Mouse (Mus musculus) heart, postnatal 0 days (tissue): ENCODE data around the gene Dapk2. TPM values are rescaled to one million over a fixed set of nuclear protein-coding genes. Genes with fewer than 3 reads are reported as not detected.
A peak's percentile ranks its signal among the peaks of the same experiment; 100 is the strongest.

Source experiments
- ATAC-seq: fragments of 200-750 bp; cut with Nextera tagmentation; 2 replicates; pipeline ENCODE4 v1.8.0; 2017; ENCODE audit warnings: low read depth, moderate number of reproducible peaks, moderate library complexity; ENCODE audit not compliant: insufficient read depth
- DNase-seq: peaks from one replicate; pipeline ENCODE4 v3.0.0-alpha.2; 2016; ENCODE audit warnings: low spot score
- H3K27ac ChIP-seq: fragments of 300-500 bp; sonication (generic); 2 replicates; pipeline ENCODE4 v1.5.1; 2014; ENCODE audit warnings: low read depth, mild to moderate bottlenecking
- H3K27me3 ChIP-seq: fragments of 300-500 bp; sonication (generic); 2 replicates; pipeline ENCODE4 v1.6.1; 2014; ENCODE audit warnings: low read length, mixed read lengths; ENCODE audit not compliant: control insufficient read depth, insufficient read depth
- H3K36me3 ChIP-seq: fragments of 300-500 bp; sonication (generic); replicated peaks from 2 replicates; pipeline ENCODE4 v1.6.1; 2014; ENCODE audit warnings: low read length, mixed read lengths; ENCODE audit not compliant: control insufficient read depth, insufficient read depth
- H3K4me1 ChIP-seq: fragments of 300-500 bp; sonication (generic); 2 replicates; pipeline ENCODE4 v1.6.1; 2014; ENCODE audit warnings: antibody characterized with exemption; ENCODE audit not compliant: control insufficient read depth, insufficient read depth
- H3K4me2 ChIP-seq: fragments of 300-500 bp; sonication (generic); 2 replicates; pipeline ENCODE4 v1.6.1; 2014; ENCODE audit warnings: low read depth, mild to moderate bottlenecking, low read length, moderate library complexity
- H3K4me3 ChIP-seq: fragments of 300-500 bp; sonication (generic); 2 replicates; pipeline ENCODE4 v1.5.1; 2014; ENCODE audit warnings: low read depth, low read length
- H3K9ac ChIP-seq: fragments of 300-500 bp; sonication (generic); replicated peaks from 2 replicates; pipeline ENCODE4 v1.6.1; 2014; ENCODE audit warnings: low read depth, low read length, mixed read lengths
- H3K9me3 ChIP-seq: fragments of 300-500 bp; sonication (generic); replicated peaks from 2 replicates; pipeline ENCODE4 v1.6.1; 2016; ENCODE audit warnings: low read length; ENCODE audit not compliant: control insufficient read depth
- CTCF ChIP-seq: IDR thresholded peaks from 2 replicates; pipeline ENCODE4 v1.5.1; 2016; ENCODE audit warnings: antibody characterized with exemption, control low read depth, low read depth
- EP300 ChIP-seq: IDR thresholded peaks from 2 replicates; pipeline ENCODE4 v1.6.1; 2016; ENCODE audit warnings: antibody characterized with exemption, low read depth
- WGBS: fragments of 180-500 bp; shearing (Covaris S2); extraction: QIAGEN DNeasy Blood & Tissue Kit; methylation state at CpG from one replicate; pipeline ENCODE4 v1.1.7; 2014; 5-methylcytosine and 5-hydroxymethylcytosine counted together
- polyA plus RNA-seq: library from polyadenylated mRNA; unstranded; fragments of >200 nt; fragmentation: Nextera tagmentation; extraction: Ambion mirVana; gene quantifications from 2 replicates; pipeline ENCODE4 v1.2.1, GENCODE M21; 2015
- total RNA-seq: library from RNA; depleted of rRNA; stranded (reverse); fragments of >200 nt; gene quantifications from 2 replicates; pipeline ENCODE4 v1.2.3, GENCODE M21; 2014; ENCODE audit warnings: low replicate concordance

Gene Dapk2
- total and polyA plus RNA-seq, 2 experiments from 2014 or later, result 2.3 to 4.7 TPM

DNA sequence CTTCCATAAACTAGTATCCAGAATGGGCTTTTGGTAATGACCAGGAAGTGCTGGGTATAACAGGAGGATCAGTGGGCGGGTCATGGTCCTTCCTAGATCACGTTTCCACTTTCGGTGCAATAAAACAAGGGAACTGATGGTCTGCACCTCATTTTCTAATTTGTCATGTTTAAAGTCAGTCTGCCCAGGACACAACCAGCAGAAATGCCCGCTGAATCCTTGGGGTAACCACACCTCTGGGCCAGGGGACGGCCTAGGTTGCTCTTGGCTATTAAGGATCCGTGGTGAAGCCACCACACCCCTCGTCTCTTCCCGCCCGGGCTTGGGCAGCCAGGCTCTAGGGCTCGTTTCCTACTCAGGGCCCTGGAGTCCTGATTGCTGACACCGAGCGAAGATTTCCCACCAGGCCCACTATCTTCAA is 33.9 kb upstream of the Dapk2 start:
- no peak; the same call in 1 of the 2 replicates for ATAC-seq
- TF ChIP-seq CTCF, result no peak
- no peak for TF ChIP-seq EP300
- Histone ChIP-seq H3K9ac (peak overlapping the region; percentile 77), H3K27ac (peak overlapping the region; percentile 89), H3K4me2 (peak overlapping the region; percentile 89), H3K27me3 (no peaks in the 10 kb centered on the region), H3K9me3 (no peaks in the 10 kb centered on the region), H3K4me1 (peaks cover 22% of the 10 kb centered on the region), H3K4me3 (peak overlapping the region; percentile 74), H3K36me3 (no peaks in the 10 kb centered on the region)
- WGBS, result under 1% methylated on average over 12 of the region's 12 CpGs
- no peak for DNase-seq

GRCm38 (mm10) chr9:66124681-66125542 is 33.1 kb upstream of the Dapk2 start:
- no peaks in the 10 kb centered on the region for H3K36me3 ChIP-seq
- H3K4me1 ChIP-seq, result peaks cover 22% of the 10 kb centered on the region
- peak overlapping the region; percentile 77 for H3K9ac ChIP-seq
- peak overlapping the region; percentile 89 for H3K27ac ChIP-seq
- 18% methylated on average over 33 of the region's 33 CpGs for WGBS
- no peak for TF ChIP-seq CTCF
- no peak for TF ChIP-seq EP300
- ATAC-seq (peak; percentile 97), DNase-seq (peak; percentile 95)
- H3K4me3 ChIP-seq, result peak overlapping the region; percentile 74
- no peaks in the 10 kb centered on the region for H3K9me3 ChIP-seq
- H3K4me2 ChIP-seq, result peak overlapping the region; percentile 89
- H3K27me3 ChIP-seq, result no peaks in the 10 kb centered on the region

DNA sequence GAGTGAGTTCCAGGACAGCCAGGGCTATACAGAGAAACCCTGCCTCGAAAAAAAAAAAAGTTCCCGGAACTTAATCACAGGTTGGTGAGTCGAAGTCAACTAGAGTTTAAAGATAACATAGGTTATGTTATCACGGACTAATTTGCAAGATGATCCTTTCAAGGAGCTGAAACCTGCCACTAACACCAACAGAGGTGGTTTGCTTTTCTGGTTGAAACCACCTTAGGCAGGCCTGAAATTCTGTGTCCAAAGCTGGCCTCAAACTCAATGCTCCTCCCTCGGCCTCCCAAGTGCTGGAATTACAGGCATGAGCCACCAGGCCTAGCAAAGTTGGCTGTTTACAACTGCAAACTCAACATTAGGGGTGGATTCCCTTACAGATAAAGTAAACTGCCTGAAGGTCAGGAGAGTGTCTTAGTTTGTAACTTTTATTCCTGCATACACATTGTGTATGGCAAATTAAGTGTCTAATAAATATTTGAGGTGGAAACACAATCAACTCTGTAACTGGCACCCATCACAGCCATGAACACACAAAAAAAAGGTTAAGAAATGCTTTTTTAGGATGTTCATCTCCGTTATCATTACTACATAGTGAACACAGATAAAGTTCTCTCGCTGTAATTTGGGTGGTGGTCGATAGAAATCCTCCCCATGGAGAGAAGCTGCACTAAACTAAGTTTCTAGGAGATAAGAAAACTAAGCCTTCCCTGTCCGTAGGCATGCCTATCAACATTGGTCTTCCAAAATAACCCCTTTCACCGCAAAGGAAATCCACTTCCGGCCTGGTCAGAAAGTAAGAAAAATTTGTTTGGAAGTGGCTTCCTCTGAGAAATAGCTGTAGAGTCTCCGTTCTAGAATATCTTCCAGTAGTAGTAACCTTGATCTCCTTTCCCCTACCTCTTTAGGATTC is 32.2 kb upstream of the Dapk2 start:
- Histone ChIP-seq H3K4me2 (peak overlapping the region; percentile 89), H3K27ac (peak overlapping the region; percentile 89), H3K4me1 (peaks cover 22% of the 10 kb centered on the region), H3K27me3 (no peaks in the 10 kb centered on the region), H3K9ac (peak overlapping the region; percentile 38), H3K9me3 (no peaks in the 10 kb centered on the region), H3K36me3 (0 out of 2 replicates have a peak, but pooled peaks cover 2% of the 10 kb centered on the region), H3K4me3 (peak overlapping the region; percentile 64)
- ATAC-seq (no peak), DNase-seq (no peak)
- TF ChIP-seq EP300, result no peak
- no peak for TF ChIP-seq CTCF
- WGBS, result 38% methylated on average over 12 of the region's 12 CpGs

- peaks cover 22% of the 10 kb centered on the region for H3K4me1 ChIP-seq
- TF ChIP-seq CTCF (no peak), EP300 (no peak)
- peak within 1 kb of the TSS; percentile 75 for H3K27ac ChIP-seq
- H3K4me2 ChIP-seq, result peak within 1 kb of the TSS; percentile 89
- peak within 1 kb of the TSS; percentile 38 for H3K9ac ChIP-seq
- H3K4me3 ChIP-seq, result peak within 1 kb of the TSS; percentile 64
- ATAC-seq (peak; percentile 62), DNase-seq (peak; percentile 97)
- no peaks in the 10 kb centered on the region for H3K9me3 ChIP-seq
- H3K36me3 ChIP-seq, result 0 out of 2 replicates have a peak, but pooled peaks cover 4% of the 10 kb centered on the region
- no peaks in the 10 kb centered on the region for H3K27me3 ChIP-seq
- under 1% methylated on average over 34 of the region's 34 CpGs for whole genome bisulfite sequencing
These were observed 31.4 kb upstream of the Dapk2 start, which contains the start of the genes Snx1 and Ciao2a for GRCm38 (mm10) chr9:66126456-66127192. TSS of gene Snx1 (minus strand) at chr9:66126587. TSS of gene Ciao2a (plus strand) at chr9:66126611.

DNA sequence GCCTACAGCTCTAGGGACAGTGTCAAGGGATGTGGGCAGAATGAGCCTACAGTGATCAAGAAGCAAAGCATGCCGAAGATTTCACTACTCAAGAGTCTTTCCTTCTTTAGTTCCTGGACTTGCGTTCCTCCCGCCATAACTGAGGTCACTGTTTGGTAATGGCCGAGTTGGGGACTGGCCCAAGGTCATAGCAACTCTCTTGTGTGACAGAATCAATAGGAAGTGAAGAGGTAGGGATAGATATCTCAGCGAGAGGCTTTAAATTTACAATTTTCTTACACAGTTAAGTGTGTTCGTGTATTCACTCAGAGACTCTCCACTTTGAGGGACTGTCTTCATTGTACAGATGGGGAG is 30.9 kb upstream of the Dapk2 start:
- no peak for TF ChIP-seq CTCF
- no peak for TF ChIP-seq EP300
- DNase-seq, result peak; percentile 33

More for the DNA sequence above, 30.9 kb upstream of the Dapk2 start:
- Histone ChIP-seq H3K27me3 (no peaks in the 10 kb centered on the region), H3K27ac (peak overlapping the region; percentile 75), H3K9ac (peak overlapping the region; percentile 38), H3K4me2 (peak overlapping the region; percentile 66), H3K36me3 (0 out of 2 replicates have a peak, but pooled peaks cover 4% of the 10 kb centered on the region), H3K9me3 (no peaks in the 10 kb centered on the region), H3K4me3 (peak overlapping the region; percentile 64), H3K4me1 (peaks cover 22% of the 10 kb centered on the region)
- no peak for ATAC-seq
- 27% methylated on average over 6 of the region's 6 CpGs for WGBS
